Mouse (Mus musculus): Measurements from ENCODE around the gene Haspin. TPM values are rescaled to one million over a fixed set of nuclear protein-coding genes. Genes with fewer than 3 reads are reported as not detected.

The Haspin gene
- polyA plus RNA-seq, 1 experiment, result 15.2 TPM

DNA sequence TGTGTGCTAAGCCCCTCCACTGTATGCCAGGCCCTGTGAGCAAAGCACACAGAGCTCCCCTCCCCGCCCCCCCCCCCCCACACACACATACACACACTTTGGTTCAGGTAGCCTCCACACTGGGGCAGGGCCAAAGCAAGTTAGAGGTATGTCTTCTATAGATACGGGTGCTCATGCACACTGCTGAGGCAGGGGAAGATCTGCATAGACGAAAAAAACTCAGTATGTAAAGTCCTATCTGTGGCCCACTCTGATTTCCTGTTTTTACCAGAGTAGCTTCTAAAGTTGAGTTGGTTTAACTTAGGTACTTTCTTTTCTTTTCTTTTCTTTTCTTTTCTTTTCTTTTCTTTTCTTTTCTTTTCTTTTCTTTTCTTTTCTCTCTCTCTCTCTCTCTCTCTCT lies 32.8 kb downstream of the Haspin start:
- WGBS, result 24% methylated on average over 3 of the region's 3 CpGs
- TF ChIP-seq CTCF (IDR thresholded peaks at IDR 0.05; ENCODE audit: control insufficient read depth, insufficient read depth, low read length) (no peak), POLR2A (IDR thresholded peaks at IDR 0.05; ENCODE audit: borderline replicate concordance, control insufficient read depth, low read depth, low read length) (no peak)
- no peaks in the 10 kb centered on the region; the same call in 1 of the 2 replicates for H3K4me1 ChIP-seq (ENCODE audit: control insufficient read depth, insufficient read depth, low read length)
- H3K4me3 ChIP-seq (replicated peaks; ENCODE audit: control insufficient read depth, low read depth, low read length), result no peak overlapping the region
- H3K27ac ChIP-seq (ENCODE audit: control insufficient read depth, insufficient read depth, low read depth, low read length, poor library complexity), result no peak overlapping the region

DNA sequence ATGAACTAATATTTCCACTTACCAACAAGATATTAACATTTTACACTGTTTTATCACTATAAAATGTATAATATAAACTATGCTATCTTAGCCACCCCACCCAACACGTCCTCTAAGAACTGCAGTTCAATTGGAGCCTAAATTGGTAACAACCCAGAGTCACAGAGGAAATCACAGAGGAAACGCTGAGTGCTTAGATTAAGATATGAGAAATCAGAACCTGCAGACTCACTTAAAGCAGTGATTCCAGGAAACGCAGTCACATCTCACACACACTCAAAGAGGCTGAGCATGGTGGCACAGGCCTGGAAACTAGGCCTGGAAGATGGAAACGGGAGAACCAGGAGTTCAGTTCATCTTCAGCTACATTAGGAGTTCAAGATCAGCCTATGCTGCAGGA lies 36.8 kb downstream of the Haspin start:
- WGBS, result 31% methylated on average over 4 of the region's 4 CpGs
- TF ChIP-seq POLR2A (IDR thresholded peaks at IDR 0.05; ENCODE audit: borderline replicate concordance, control insufficient read depth, low read depth, low read length) (no peak), CTCF (IDR thresholded peaks at IDR 0.05; ENCODE audit: control insufficient read depth, insufficient read depth, low read length) (no peak)
- H3K4me1 ChIP-seq (ENCODE audit: control insufficient read depth, insufficient read depth, low read length), result no peaks in the 10 kb centered on the region; the same call in 1 of the 2 replicates
- H3K4me3 ChIP-seq (replicated peaks; ENCODE audit: control insufficient read depth, low read depth, low read length), result no peak overlapping the region
- no peak overlapping the region for H3K27ac ChIP-seq (ENCODE audit: control insufficient read depth, insufficient read depth, low read depth, low read length, poor library complexity)

GRCm38 (mm10) chr11:73099976-73100750 lies 37.9 kb downstream of the Haspin start:
- TF ChIP-seq CTCF (IDR thresholded peaks at IDR 0.05; ENCODE audit: control insufficient read depth, insufficient read depth, low read length) (no peak), POLR2A (IDR thresholded peaks at IDR 0.05; ENCODE audit: borderline replicate concordance, control insufficient read depth, low read depth, low read length) (no peak)
- Histone ChIP-seq H3K27ac (ENCODE audit: control insufficient read depth, insufficient read depth, low read depth, low read length, poor library complexity) (no peak overlapping the region), H3K4me1 (ENCODE audit: control insufficient read depth, insufficient read depth, low read length) (no peaks in the 10 kb centered on the region; the same call in 1 of the 2 replicates), H3K4me3 (replicated peaks; ENCODE audit: control insufficient read depth, low read depth, low read length) (no peak overlapping the region)
- 69% methylated on average over 14 of the region's 14 CpGs for WGBS

GRCm38 (mm10) chr11:73098860-73099259 lies 39.2 kb downstream of the Haspin start:
- TF ChIP-seq POLR2A (IDR thresholded peaks at IDR 0.05; ENCODE audit: borderline replicate concordance, control insufficient read depth, low read depth, low read length), result no peak
- TF ChIP-seq CTCF (IDR thresholded peaks at IDR 0.05; ENCODE audit: control insufficient read depth, insufficient read depth, low read length), result no peak
- Histone ChIP-seq H3K27ac (ENCODE audit: control insufficient read depth, insufficient read depth, low read depth, low read length, poor library complexity) (no peak overlapping the region), H3K4me3 (replicated peaks; ENCODE audit: control insufficient read depth, low read depth, low read length) (no peak overlapping the region), H3K4me1 (ENCODE audit: control insufficient read depth, insufficient read depth, low read length) (no peaks in the 10 kb centered on the region; the same call in 1 of the 2 replicates)
- WGBS, result 69% methylated on average over 5 of the region's 5 CpGs

GRCm38 (mm10) chr11:73094231-73094995 lies 43.7 kb downstream of the Haspin start:
- no peak overlapping the region for H3K27ac ChIP-seq (ENCODE audit: control insufficient read depth, insufficient read depth, low read depth, low read length, poor library complexity)
- H3K4me3 ChIP-seq (replicated peaks; ENCODE audit: control insufficient read depth, low read depth, low read length), result no peak overlapping the region
- 42% methylated on average over 11 of the region's 11 CpGs for WGBS
- TF ChIP-seq POLR2A (IDR thresholded peaks at IDR 0.05; ENCODE audit: borderline replicate concordance, control insufficient read depth, low read depth, low read length) (no peak), CTCF (IDR thresholded peaks at IDR 0.05; ENCODE audit: control insufficient read depth, insufficient read depth, low read length) (no peak)
- H3K4me1 ChIP-seq (ENCODE audit: control insufficient read depth, insufficient read depth, low read length), result no peaks in the 10 kb centered on the region; the same call in 1 of the 2 replicates

DNA sequence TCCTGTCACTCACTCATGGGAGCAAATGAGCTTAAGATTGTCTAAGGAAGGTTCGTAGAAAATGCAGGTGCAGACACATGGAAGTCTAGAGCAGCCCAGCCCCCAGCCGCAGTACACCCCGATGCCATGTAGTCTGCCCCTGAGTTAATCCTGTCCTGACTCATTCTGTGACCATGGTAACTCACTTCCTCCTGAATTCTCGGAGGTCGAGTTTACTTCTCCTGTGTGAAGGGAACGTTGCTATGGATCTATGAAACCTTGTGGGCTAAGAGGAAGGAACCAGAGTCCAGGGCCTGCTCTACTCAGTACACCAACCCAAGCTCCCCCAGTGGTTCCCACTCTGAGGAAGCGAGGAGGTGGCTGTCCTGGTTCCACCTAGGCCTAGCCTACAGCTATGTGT lies 45.2 kb downstream of the Haspin start:
- Histone ChIP-seq H3K4me3 (replicated peaks; ENCODE audit: control insufficient read depth, low read depth, low read length) (no peak overlapping the region), H3K27ac (ENCODE audit: control insufficient read depth, insufficient read depth, low read depth, low read length, poor library complexity) (no peak overlapping the region), H3K4me1 (ENCODE audit: control insufficient read depth, insufficient read depth, low read length) (no peaks in the 10 kb centered on the region; the same call in 1 of the 2 replicates)
- no peak for TF ChIP-seq CTCF (IDR thresholded peaks at IDR 0.05; ENCODE audit: control insufficient read depth, insufficient read depth, low read length)
- no peak for TF ChIP-seq POLR2A (IDR thresholded peaks at IDR 0.05; ENCODE audit: borderline replicate concordance, control insufficient read depth, low read depth, low read length)
- WGBS, result 13% methylated on average over 7 of the region's 7 CpGs

GRCm38 (mm10) chr11:73092057-73092456 lies 46.0 kb downstream of the Haspin start:
- Histone ChIP-seq H3K27ac (ENCODE audit: control insufficient read depth, insufficient read depth, low read depth, low read length, poor library complexity) (no peak overlapping the region), H3K4me3 (replicated peaks; ENCODE audit: control insufficient read depth, low read depth, low read length) (no peak overlapping the region), H3K4me1 (ENCODE audit: control insufficient read depth, insufficient read depth, low read length) (no peaks in the 10 kb centered on the region; the same call in 1 of the 2 replicates)
- TF ChIP-seq CTCF (IDR thresholded peaks at IDR 0.05; ENCODE audit: control insufficient read depth, insufficient read depth, low read length) (no peak), POLR2A (IDR thresholded peaks at IDR 0.05; ENCODE audit: borderline replicate concordance, control insufficient read depth, low read depth, low read length) (no peak)
- WGBS, result 76% methylated on average over 4 of the region's 4 CpGs

- no peak overlapping the region for H3K27ac ChIP-seq (ENCODE audit: control insufficient read depth, insufficient read depth, low read depth, low read length, poor library complexity)
- 86% methylated on average over 2 of the region's 2 CpGs for whole genome bisulfite sequencing
- TF ChIP-seq CTCF (IDR thresholded peaks at IDR 0.05; ENCODE audit: control insufficient read depth, insufficient read depth, low read length), result no peak
- no peak for TF ChIP-seq POLR2A (IDR thresholded peaks at IDR 0.05; ENCODE audit: borderline replicate concordance, control insufficient read depth, low read depth, low read length)
- H3K4me1 ChIP-seq (ENCODE audit: control insufficient read depth, insufficient read depth, low read length), result no peaks in the 10 kb centered on the region; the same call in 1 of the 2 replicates
- no peak overlapping the region for H3K4me3 ChIP-seq (replicated peaks; ENCODE audit: control insufficient read depth, low read depth, low read length)
Observed at GRCm38 (mm10) chr11:73090826-73091225, 47.3 kb downstream of the Haspin start.

Data from bone marrow, adult 2 months (tissue).